Mouse (Mus musculus): ENCODE data around the gene Cyp26b1. TPM values are rescaled to one million over a fixed set of nuclear protein-coding genes. Genes with fewer than 3 reads are reported as not detected.

Gene Cyp26b1
- polyA plus RNA-seq, 1 experiment from 2014 or later = 5.7 TPM

DNA sequence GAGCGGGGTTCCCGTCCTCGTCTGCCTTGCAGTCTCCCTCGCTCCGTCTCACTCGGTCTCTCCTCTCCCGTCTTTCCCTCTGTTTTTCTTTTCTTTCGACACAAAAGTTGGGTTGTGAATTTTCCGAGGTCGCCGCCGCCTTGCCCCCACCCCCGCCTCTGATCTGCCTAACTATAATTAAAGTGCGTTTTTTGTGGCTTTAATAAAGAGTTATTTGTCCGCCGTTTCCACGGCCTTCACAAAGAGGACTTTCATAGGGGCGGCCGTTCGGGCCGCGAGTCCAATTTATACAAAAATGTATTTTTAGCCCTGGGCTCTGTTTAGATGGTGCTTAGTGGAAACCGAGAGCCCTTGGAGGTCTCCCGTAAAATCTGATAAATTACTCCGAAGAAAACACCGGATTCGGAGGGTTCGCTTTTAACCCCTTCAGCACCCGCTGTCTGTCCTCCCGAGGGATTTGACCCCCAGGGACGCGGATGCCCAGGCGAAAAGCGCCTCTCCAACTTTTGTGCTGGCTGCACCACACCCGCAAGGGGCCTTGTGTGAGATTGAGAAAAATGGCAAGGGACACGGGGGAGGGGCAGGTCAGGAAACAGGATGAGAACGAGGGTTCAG lies 7.9 kb downstream of the Cyp26b1 start:
- H3K27me3 ChIP-seq = peaks cover 100% of the 10 kb centered on the region
- H3K4me1 ChIP-seq = peaks cover 86% of the 10 kb centered on the region
- peak overlapping the region; percentile 89 for H3K4me2 ChIP-seq
- H3K36me3 ChIP-seq = no peaks in the 10 kb centered on the region
- H3K4me3 ChIP-seq (replicated peaks) = peak overlapping the region; percentile 50
- H3K9ac ChIP-seq = peak overlapping the region; percentile 38; the same call in 1 of the 2 replicates
- no peak for ATAC-seq (replicated peaks; ENCODE audit: low FRiP score)
- WGBS = under 1% methylated on average over 37 of the region's 37 CpGs
- H3K9me3 ChIP-seq (replicated peaks) = no peaks in the 10 kb centered on the region
- H3K27ac ChIP-seq = peak overlapping the region; percentile 48; the same call in 1 of the 2 replicates

DNA sequence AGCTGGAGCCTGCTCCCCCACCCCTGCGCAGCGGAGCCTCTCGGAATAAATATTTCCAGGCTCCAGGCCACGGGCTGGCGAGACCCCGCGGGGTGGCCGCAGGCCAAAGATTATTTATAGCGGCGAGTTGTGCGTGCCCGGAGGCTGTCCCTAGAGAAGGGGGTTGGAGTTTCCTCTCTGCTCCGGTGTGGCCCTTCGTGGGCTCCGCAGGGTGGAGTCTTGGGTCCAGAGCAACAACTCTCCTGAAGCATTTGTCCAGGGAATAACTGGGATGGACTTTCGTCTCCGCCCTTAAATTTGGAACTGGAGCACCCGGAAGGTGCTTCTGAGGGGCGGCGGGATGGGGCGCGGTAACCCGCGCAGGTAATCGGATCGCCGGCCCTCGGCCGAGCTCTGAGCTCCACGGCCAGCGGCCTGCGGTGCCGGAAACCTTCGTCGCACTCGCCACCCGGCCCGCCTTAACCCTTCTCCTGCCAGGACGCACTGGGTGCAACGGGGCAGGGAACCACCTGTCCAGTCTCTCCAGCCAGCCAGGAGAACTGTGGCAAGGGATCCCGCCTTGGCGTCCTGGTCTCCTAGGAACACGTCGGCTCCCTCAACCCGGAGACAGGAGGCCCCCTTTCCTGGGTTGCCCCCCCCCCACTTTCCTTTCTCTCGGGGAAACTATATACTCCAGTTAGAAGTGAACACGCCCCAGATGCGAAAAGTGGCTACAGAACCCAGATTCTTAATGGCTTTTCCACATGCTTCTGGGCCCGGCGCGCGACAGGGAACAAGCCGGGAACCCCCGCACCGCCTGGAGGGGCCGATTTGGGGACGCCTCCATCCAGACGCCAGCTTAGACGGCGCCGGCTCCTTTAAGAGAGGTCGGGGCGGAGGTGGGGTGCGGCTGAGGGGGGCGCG lies 8.7 kb downstream of the Cyp26b1 start:
- peaks cover 81% of the 10 kb centered on the region for H3K4me1 ChIP-seq
- H3K9ac ChIP-seq = peak overlapping the region; percentile 38; the same call in 1 of the 2 replicates
- ATAC-seq (replicated peaks; ENCODE audit: low FRiP score) = no peak
- H3K36me3 ChIP-seq = no peaks in the 10 kb centered on the region
- H3K27me3 ChIP-seq = peaks cover 100% of the 10 kb centered on the region
- H3K27ac ChIP-seq = peak overlapping the region; percentile 48; the same call in 1 of the 2 replicates
- no peaks in the 10 kb centered on the region for H3K9me3 ChIP-seq (replicated peaks)
- under 1% methylated on average over 66 of the region's 66 CpGs for WGBS
- peak overlapping the region; percentile 89 for H3K4me2 ChIP-seq
- H3K4me3 ChIP-seq (replicated peaks) = peak overlapping the region; percentile 50

DNA sequence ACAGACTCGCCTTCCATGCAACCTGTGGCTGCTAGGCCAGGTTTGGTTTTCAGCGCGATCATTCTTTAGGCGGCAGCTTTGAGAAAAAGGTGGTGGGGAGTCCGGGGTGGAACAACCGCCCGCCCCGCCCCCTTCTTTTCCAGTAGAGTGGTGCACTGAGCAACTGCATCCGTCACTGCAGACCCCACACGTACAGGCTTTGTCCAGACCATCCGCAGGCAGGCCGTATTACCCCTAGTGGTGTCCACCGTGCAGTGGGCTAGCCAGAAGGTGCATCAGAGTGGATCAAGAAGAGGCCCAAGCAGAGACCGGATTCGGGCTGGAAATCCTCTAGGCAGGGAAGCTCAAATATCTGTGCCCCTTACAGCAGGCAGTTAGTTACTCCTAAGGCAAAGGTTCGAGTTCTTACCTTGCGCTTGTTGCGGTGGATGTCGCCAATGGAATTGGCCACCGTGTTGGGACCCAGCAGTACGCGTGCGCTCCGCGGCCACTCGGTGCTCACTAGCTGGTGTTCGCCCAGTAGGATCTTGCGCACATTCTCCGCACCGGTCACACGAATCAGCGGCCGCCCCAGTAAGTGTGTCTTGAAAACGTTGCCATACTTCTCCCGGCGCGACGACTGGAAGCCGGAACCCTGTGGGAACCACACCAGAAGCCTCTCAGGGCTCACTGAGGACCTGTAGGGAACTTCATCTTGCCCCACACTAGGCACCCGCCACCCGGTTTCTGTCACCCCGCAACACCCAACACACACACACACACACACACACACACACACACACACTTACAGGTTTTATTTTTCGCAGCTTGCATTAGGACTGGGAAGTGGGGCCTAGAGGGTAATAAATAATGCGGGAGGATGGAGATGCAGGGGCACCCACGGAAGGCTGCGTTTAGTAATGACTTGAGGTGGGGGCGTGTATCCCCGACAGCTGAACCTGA lies 9.6 kb downstream of the Cyp26b1 start:
- ATAC-seq (replicated peaks; ENCODE audit: low FRiP score) = 0 out of 2 replicates have a peak, but pooled peaks have one; percentile 30
- Histone ChIP-seq H3K9ac (0 out of 2 replicates have a peak overlapping the region, but pooled peaks have one; percentile 8), H3K27me3 (peaks cover 100% of the 10 kb centered on the region), H3K4me2 (peak overlapping the region; percentile 89), H3K4me1 (peaks cover 72% of the 10 kb centered on the region), H3K9me3 (replicated peaks) (no peaks in the 10 kb centered on the region), H3K36me3 (no peaks in the 10 kb centered on the region), H3K4me3 (replicated peaks) (peak overlapping the region; percentile 50), H3K27ac (no peak overlapping the region)
- 2% methylated on average over 48 of the region's 48 CpGs for WGBS

DNA sequence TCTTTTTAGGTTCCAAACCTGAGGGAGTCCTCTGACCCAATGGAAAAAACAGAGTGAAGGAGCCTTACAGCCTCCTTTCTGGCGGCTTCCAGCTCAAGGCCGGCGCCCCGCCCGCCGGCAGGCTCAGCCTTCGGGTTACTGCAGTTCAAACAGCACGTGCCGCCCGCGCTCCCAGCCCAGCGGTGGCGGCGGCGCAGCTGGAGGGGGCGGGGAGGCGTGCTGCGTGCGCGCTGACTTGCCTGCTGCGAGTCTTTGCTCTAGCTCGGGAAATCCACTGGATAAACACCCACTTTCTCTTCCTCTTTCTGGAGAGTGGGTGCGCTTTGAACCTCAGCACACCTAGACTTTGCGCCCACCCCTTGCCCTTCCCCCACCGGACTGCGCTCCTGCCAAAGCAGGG lies 10.3 kb downstream of the Cyp26b1 start:
- H3K9ac ChIP-seq = no peak overlapping the region
- H3K4me2 ChIP-seq = peak overlapping the region; percentile 89
- peak overlapping the region; percentile 50 for H3K4me3 ChIP-seq (replicated peaks)
- ATAC-seq (replicated peaks; ENCODE audit: low FRiP score) = peak; percentile 58
- peaks cover 100% of the 10 kb centered on the region for H3K27me3 ChIP-seq
- H3K4me1 ChIP-seq = peaks cover 65% of the 10 kb centered on the region
- under 1% methylated on average over 26 of the region's 26 CpGs for WGBS
- no peak overlapping the region for H3K27ac ChIP-seq
- H3K9me3 ChIP-seq (replicated peaks) = no peaks in the 10 kb centered on the region
- H3K36me3 ChIP-seq = no peaks in the 10 kb centered on the region

DNA sequence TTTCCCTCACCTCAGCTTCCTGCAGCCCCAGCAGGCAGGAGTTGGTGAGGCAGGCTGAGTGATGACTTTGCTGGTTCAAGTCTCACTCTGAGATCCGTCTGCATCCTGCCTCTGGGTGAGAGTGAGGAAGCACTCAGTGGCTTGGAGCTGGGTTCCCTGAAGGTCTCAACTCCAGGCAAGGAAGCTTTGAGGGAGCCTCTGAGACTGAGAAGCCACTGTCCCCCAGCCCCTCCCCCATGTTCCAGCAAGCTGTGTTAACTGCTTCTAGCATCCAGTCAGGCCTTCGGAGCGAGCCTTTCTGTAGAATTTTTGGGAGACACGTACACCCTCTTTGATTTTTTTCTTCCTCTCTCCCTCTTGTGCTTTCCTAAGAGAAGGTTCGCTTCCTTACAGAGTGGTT lies 10.9 kb downstream of the Cyp26b1 start:
- no peak overlapping the region for H3K27ac ChIP-seq
- H3K4me2 ChIP-seq = peak overlapping the region; percentile 89
- H3K4me3 ChIP-seq (replicated peaks) = peak overlapping the region; percentile 50; the same call in 1 of the 2 replicates
- H3K27me3 ChIP-seq = peaks cover 100% of the 10 kb centered on the region
- WGBS = 23% methylated on average over 5 of the region's 5 CpGs
- H3K9ac ChIP-seq = no peak overlapping the region
- no peak for ATAC-seq (replicated peaks; ENCODE audit: low FRiP score)
- no peaks in the 10 kb centered on the region for H3K9me3 ChIP-seq (replicated peaks)
- peaks cover 59% of the 10 kb centered on the region for H3K4me1 ChIP-seq
- no peaks in the 10 kb centered on the region for H3K36me3 ChIP-seq

DNA sequence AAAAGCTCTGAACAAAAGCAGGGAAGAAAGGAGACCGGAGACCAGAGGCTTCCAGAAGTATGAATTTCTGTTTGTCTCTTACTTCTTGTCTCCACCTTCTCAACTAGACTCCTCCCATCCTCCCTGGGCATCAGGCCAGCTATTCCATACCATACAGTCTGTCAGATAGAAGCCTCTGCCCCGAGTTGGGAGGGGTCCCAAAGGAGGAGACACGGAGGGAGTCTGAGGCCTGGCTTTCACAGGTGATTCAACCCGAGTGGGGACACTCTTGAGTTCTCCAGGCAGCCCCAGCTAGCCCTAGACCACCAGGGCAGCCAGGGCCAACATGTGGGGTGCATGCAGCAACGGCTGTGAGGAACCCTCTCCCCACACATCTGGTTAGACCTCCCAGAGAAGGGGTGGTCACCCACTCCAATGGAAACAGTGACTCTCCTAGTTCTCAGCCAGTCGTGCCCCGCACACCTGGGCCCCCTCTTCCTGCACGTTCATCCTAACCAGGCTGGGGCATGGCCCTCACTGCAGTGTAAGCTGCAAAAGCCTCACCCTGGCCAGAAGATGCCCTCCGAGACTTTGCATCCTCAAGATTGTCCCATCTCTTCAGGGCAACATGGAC lies 11.8 kb downstream of the Cyp26b1 start:
- WGBS = 60% methylated on average over 9 of the region's 9 CpGs
- Histone ChIP-seq H3K9me3 (replicated peaks) (no peaks in the 10 kb centered on the region), H3K4me2 (no peak overlapping the region), H3K4me3 (replicated peaks) (no peak overlapping the region), H3K36me3 (no peaks in the 10 kb centered on the region), H3K4me1 (peaks cover 51% of the 10 kb centered on the region), H3K27ac (no peak overlapping the region), H3K27me3 (peaks cover 100% of the 10 kb centered on the region), H3K9ac (no peak overlapping the region)
- ATAC-seq (replicated peaks; ENCODE audit: low FRiP score) = no peak

DNA sequence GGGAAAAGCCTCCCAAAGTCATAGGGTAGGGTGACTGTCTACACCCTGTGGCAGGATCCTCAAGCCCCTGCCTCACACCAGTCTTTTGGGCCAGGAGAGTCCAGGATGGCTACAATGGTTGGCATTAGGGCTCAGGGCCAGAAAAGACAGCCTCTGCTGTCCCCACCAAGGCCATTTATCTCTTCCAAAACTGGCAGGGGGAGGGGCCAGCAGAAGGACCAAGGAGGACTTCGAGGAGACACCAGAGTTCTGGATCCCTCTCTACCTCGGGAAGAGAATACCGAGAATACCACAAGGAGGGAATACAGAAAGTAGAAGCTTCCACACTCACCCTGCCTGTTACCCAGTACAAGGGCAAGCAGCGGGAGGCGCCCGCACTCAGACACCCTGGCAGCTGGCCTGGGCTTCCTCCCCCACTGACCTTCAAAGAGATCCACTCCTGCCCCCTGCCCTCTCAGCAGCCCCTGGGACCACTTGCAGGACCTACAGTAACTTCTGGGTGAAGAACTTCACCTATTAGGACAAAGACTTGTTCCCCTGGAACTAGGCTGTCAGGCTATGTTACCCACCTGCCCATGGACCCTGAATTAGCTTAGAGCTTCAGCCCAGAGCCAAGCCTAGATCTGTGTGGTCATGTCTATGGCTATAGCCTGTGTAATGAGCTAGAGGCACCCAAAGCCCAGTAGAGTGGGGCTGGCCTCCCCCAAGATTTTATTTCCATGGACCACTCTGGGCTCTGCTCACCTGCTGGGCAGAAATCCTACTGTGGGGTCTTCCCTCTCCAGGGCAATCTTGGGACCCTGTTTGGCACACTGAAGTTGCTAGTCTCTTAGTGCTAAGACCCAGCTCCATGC lies 12.5 kb downstream of the Cyp26b1 start:
- ATAC-seq (replicated peaks; ENCODE audit: low FRiP score) = no peak
- peaks cover 43% of the 10 kb centered on the region for H3K4me1 ChIP-seq
- H3K4me2 ChIP-seq = no peak overlapping the region
- no peaks in the 10 kb centered on the region for H3K36me3 ChIP-seq
- peaks cover 100% of the 10 kb centered on the region for H3K27me3 ChIP-seq
- no peaks in the 10 kb centered on the region for H3K9me3 ChIP-seq (replicated peaks)
- WGBS = 55% methylated on average over 6 of the region's 6 CpGs
- no peak overlapping the region for H3K4me3 ChIP-seq (replicated peaks)
- H3K9ac ChIP-seq = no peak overlapping the region
- no peak overlapping the region for H3K27ac ChIP-seq

DNA sequence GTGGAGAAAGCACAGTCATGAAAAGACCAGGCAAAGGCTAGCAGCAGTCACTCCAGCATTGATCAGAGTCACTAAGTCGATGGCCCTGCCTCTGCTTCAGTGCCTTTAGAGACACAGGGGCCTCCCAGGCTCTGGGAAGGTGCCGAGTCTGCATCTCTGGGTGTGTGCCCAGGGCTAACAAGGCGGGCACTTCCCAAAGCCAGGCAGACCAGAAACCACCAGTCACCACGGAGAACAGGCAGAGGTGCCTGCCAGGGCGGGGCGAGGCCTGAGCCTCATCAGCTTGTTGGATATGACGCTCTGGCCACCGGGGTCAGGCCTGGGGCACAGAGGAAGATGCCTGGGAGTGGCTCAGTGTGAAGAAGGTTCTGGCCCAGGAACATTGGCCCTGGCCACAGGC lies 14.2 kb downstream of the Cyp26b1 start:
- 69% methylated on average over 8 of the region's 8 CpGs for WGBS
- Histone ChIP-seq H3K36me3 (no peaks in the 10 kb centered on the region), H3K27me3 (peaks cover 100% of the 10 kb centered on the region), H3K4me3 (replicated peaks) (no peak overlapping the region), H3K9me3 (replicated peaks) (no peaks in the 10 kb centered on the region), H3K4me1 (peaks cover 26% of the 10 kb centered on the region), H3K27ac (no peak overlapping the region), H3K9ac (no peak overlapping the region), H3K4me2 (no peak overlapping the region)
- ATAC-seq (replicated peaks; ENCODE audit: low FRiP score) = no peak

DNA sequence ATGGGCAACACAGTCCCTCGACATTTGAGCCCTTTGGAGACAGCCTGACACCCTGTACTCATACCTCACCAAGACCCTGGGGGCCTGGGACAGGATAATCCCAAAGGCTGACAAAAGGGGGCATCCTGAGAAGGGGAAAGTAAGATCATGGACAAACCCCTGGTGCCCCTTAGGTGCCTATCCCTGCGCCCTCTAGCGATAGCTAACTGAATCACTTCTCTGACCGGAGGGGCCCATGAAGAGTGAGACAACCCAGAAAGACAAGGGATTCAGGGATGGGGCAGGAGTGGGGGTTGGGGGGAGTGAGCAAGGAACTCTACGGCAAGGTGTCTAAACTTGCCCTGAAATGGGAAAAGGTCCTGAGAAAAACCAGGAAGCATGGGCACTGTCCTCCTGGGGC lies 14.8 kb downstream of the Cyp26b1 start:
- Histone ChIP-seq H3K27ac (no peak overlapping the region), H3K4me2 (no peak overlapping the region), H3K36me3 (no peaks in the 10 kb centered on the region), H3K9me3 (replicated peaks) (no peaks in the 10 kb centered on the region), H3K9ac (no peak overlapping the region), H3K27me3 (peaks cover 100% of the 10 kb centered on the region), H3K4me3 (replicated peaks) (no peak overlapping the region), H3K4me1 (peaks cover 24% of the 10 kb centered on the region)
- WGBS = 14% methylated on average over 5 of the region's 5 CpGs
- ATAC-seq (replicated peaks; ENCODE audit: low FRiP score) = no peak

DNA sequence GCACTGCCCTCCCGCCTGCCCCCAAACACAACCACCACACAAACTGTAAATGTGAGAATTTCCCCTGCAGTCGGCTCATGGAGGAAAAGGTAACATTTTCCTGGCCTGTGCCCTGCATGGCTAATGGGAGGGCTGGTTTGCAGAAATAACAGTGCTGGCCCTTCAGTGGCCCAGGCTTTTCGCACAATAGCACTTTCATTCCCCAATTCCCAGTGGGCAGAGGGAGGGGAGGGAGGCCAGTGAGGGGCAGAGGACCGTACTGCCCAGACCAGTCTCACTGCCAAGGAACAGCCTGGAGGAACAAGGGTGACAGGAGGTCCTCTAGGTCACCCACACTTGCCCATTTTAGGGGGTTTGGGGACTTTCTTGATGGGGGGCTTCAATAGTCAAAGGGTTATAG lies 15.8 kb downstream of the Cyp26b1 start:
- H3K27ac ChIP-seq = no peak overlapping the region
- no peak for ATAC-seq (replicated peaks; ENCODE audit: low FRiP score)
- no peaks in the 10 kb centered on the region for H3K9me3 ChIP-seq (replicated peaks)
- no peaks in the 10 kb centered on the region for H3K36me3 ChIP-seq
- WGBS = 63% methylated on average over 4 of the region's 4 CpGs
- H3K4me1 ChIP-seq = peaks cover 14% of the 10 kb centered on the region
- H3K4me3 ChIP-seq (replicated peaks) = no peak overlapping the region
- peaks cover 100% of the 10 kb centered on the region for H3K27me3 ChIP-seq
- no peak overlapping the region for H3K9ac ChIP-seq
- H3K4me2 ChIP-seq = no peak overlapping the region
